Mouse (Mus musculus) adrenal gland, postnatal 14 days (tissue): Measurements from ENCODE around the gene Urm1. TPM values are rescaled to one million over a fixed set of nuclear protein-coding genes. Genes with fewer than 3 reads are reported as not detected.

ENCODE experiments used
- DNase-seq: peaks from one replicate; pipeline ENCODE4 v3.0.0; 2021; ENCODE audit warnings: mixed read lengths
- total RNA-seq: library from RNA; stranded (reverse); gene quantifications from 2 replicates; pipeline ENCODE4 v1.2.3, GENCODE M21; 2021

The Urm1 gene
- total RNA-seq, 1 experiment from 2014 or later, result 33.8 TPM

DNA sequence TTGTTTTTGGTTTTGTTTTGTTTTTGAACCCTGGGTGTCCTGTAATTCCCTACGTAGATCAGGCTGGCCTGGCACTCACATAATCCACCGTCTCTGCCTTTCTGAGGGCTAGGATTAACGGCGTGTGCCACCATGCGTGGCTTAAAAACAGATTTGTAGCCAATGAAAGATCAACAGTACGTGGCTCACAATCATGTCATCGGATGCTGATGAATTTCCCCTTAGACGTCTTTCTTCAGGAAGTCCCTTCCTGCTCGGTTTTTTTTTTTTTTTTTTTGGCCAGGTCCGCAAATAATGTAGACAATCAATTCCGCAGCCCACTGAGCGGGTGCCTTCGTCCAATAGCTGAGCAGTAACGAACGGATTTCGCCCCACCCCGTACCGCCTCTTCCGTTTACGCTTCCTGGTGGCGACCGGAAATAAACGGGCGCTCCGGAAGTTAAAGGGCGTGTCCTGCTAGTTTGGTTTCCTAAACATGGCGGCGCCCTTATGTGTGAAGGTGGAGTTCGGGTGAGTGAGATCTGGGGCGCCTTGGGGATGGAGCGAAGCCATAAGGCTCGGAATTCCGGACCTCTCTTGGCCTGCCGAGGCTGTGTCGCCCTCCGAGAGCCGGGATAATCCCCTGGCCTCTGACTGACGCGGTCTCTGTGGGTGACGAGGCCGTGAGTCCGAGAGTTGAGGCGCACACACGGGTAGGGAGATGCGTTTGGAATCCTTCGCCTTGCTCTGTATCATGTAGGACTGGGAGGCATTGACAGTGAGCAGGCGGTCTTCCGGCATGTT is 7.2 kb downstream of the Urm1 start:
- peak; percentile 96 for DNase-seq

DNA sequence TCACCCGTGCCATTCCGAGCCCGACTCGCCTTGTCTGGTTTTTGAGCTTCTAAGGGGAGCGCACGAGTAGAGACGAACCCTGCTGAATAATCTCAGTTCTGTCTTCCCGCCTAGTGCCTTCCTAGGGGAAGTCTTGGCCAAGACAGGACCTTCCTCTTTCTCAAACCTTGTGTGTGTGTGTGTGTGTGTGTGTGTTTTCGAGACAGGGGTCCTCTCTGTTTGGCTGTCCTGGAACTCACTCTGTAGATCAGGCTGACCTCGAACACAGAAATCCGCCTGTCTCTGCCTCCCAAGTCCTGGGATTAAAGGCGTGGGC is 7.8 kb downstream of the Urm1 start:
- no peak for DNase-seq

DNA sequence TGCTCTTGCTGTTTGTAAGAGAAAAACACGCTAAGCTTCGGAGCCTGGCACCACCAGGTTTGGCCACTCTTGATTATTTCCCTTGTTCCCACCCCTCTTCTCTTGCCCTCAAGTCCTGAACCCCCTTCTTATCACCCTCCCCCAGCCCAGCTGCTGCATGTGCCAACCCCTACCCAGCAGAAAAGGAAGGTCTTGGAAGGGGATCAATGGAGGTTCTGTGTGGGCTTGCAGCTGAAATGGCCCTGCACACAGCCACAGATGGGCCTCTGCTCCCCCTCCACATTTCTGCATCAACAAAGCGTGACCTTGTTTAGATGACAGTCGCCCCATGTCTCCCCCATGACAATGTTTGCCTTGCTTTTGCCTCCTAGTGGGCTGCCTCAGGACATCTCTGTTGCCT is 11.2 kb downstream of the Urm1 start:
- DNase-seq, result no peak

DNA sequence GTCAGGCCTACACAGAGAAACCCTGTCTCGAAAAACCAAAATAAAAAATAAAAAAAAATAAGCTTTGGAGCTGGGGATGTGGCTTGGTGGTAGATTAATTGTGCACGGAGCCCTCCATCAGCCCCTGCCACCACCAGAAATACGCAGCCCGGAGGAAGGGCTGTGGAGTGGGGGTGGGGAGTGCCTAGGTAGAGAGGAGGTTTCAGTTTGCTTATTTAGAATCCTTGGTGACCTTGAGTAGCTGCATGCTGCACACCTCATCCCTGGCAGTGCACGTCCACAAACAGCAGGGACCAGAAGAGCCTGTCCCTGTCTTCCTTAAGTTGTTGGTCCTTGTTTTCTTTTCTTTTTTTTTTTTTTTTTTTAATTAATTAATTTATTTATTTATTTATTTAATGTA is 13.9 kb downstream of the Urm1 start:
- no peak for DNase-seq

DNA sequence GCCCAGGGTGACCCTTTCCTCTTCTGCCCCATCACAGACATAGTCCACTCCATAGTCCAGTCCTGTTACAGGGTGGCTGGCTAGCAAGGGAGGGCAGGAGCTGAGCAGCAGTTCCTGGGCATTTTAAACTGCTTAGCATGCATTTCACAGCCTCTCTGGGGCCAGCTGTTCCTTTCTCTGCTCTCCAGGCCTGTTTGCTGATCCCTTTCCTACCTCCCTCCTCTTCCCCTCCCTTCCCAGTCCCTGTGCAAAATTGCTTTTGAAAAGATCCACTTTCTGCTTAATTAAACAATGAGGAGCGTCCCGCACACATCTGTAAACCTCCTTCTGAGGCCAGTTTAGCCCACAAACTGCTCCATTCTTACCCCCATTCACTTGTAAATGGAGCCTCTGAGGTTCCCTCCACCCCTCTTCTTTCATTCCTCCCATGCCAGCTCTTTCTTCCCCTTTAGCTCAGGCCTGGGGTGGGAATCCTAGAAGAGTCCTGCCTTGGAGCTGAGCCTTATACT is 15.6 kb downstream of the Urm1 start:
- no peak for DNase-seq

DNA sequence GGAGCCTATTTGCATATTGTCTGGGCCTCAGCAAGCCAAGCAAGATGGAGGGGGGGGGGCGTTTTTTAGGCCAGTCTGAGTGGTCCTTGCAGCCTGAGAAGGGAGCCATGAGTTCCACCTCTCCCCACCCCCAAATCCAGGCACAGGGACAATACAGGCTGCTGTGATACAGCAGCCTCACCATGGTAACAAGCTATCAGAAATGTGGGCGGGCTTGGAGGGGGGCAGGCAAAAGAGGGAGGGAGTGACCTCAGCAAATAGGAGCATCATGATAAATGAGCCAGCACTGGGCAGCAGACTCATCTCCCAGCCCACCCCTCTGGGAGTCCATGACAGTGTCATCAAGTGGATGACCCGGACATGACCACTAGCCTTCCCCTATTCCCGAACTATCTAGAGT is 19.6 kb downstream of the Urm1 start:
- no peak for DNase-seq

DNA sequence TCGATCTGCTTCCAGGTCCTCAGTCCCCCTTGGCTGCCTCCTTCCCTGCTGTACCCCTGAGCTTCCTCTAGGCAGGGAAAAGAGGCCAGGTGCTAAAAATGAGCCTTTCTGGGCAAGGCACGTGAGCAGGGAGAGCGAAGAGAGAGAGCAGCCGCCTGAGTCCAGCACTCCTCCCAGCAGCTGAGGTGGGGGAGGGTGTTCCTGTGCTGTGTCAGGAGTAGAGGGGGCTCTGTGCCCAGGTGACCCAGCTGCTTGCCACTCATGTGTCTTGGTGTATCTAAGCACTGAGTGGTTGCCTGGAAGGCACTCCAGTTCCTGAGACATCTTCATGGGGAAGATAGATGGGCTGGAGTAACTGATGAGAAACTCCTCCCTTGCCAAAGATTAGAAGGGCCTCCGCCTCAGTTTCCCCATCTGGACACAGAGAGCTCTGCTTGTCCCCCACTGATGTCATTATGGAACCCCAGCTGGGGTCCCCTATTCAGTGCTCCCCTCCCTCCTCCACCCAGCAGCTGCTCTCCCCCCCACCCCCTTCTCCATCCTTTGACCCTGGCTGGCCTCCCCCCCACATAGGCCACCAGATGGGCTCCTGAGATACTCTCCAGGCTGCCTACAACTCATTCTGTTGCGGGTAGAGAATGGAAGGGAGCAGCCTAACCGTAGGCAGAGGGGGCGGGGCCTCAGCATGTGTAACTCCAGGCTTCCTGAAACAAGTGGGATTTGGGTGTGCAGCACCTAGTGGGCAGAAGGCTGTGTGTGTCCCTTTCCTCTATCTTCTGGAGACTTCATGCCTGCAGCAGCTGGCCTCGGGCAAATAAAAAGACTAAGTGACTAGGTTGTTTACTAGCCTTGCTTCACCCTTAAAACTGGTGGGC is 23.6 kb downstream of the Urm1 start:
- DNase-seq, result no peak

DNA sequence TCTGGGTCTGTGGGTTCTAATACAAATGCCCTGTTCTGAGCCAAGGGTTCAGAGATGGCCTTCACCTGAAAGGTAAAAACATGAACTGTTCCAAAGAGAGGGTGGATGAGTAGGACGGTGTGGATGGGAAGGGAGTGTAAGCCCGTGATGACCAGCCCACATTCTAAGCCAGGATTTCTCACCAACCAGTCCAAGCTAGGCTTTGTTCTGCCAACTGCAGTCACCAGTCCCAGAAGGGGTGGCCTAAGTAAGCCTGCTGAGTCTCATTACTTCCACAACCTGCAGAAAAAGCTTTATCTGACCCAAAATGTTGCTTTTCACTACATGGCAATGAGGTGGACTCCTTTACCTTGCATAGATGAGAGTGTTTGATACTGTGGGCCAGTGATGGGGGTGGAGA is 24.2 kb downstream of the Urm1 start:
- DNase-seq, result no peak

DNA sequence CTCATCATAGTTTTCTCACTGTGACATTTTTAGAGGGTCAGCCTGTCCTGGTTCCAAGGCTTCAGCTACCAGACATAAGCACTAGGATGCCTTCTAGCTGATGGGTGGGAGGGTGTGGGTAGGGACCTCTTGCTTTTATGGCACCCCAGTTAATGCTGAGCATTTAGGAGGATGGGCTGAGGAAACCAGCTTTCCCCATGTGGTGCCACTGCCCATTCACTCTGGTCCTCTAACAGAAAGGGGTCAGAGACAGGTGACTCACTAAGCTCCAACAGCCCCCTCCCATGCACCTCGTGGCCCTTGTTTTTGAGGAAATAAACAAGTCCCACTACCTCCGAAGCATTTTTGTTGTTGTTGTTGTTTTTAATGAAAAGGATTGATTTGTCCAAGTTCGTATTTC is 24.8 kb downstream of the Urm1 start:
- no peak for DNase-seq

DNA sequence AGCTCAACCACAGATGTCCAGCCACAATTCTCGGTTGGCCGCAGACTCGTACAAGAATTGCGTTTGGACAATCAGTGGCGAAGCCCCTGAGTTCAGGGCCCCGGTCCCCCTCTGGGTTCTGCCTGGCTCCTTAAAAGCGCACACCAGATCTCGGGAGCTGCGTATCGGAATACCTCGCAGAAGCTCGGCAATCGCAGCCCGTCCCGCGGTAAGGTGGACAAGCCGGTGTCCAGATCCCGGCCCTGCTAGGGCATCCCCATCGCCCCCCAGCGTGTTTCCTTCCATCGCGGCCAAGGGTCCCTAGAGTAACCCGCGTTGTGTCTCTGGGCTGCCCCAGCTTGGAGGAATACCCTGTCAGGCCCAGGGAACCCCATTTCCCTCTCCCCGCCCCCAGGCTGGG is 25.8 kb downstream of the Urm1 start:
- no peak for DNase-seq

DNA sequence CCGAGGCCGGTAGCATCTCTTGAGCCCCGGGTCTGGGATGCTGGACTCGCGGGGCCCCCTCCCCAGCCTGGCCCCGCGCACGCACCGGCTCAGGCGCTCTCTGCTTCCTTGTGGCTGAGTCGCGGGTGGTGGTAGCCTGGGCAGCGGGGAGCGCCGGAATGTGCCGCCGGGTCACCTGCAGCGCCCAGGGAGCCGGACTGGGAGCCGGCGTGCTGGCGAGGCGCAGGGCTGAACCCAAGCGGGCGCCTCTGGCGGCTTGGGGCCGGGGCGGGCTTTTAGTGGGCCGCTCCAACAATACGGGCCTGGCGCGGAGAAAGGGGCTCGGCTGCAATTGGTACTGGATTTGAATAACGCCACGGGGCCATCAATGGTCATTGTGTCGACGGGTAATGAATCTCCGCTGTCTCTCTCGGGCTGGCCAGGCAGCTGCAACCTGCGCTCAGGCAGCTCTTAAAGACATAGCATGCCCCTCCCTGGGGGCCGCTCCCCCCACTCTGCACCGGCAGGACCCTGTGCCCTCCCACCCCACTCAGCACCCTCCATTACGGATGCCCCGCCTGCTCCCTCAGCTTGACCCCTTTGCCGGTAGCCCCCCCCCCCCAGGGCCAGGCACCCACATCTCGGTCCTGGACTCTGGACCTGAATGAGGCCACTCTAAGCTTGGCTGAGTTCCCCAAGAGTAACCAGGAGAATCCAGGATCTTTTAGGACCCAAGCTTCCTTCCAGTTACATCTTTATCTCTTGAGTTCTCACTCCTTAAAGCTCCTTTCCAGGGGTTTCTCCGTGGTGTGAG is 26.4 kb downstream of the Urm1 start:
- DNase-seq, result no peak

DNA sequence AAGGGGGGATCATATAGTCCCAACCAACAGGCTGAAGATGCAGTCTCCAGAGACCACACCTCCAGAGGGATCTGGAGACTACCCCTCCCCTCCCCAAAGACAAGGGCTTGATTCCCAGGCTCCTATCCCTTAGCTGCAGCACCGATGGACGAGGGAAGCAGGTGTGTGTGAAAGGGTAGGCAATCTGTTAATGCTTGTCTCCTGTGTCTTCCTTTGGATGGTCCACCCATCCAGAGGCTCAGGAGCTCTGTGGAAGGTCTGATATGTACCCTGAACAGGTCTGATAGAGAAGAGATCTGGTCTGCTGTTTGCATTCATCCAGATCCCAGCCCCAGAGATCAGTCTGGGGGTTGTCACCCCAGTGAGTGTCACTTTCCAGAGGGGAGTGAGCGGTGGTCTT is 27.0 kb downstream of the Urm1 start:
- DNase-seq, result no peak

DNA sequence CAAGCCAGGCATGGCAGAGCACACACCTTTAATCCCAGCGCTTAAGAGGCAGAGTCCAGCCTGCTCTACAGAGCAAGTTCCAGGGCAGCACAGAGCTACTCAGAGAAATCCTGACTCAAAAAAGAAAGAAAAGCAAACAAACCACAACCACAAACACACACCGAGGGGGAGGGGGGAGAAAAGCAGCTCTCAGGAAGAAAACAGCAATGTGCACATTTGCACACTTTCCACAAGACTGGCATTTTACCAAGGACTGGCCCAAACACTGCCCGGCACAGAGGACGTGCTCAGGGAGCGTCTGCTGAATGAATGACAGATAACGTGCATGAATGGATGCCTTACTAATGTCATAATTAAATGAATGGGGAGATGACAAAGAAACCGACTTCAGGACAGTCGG is 29.2 kb downstream of the Urm1 start:
- DNase-seq, result no peak

DNA sequence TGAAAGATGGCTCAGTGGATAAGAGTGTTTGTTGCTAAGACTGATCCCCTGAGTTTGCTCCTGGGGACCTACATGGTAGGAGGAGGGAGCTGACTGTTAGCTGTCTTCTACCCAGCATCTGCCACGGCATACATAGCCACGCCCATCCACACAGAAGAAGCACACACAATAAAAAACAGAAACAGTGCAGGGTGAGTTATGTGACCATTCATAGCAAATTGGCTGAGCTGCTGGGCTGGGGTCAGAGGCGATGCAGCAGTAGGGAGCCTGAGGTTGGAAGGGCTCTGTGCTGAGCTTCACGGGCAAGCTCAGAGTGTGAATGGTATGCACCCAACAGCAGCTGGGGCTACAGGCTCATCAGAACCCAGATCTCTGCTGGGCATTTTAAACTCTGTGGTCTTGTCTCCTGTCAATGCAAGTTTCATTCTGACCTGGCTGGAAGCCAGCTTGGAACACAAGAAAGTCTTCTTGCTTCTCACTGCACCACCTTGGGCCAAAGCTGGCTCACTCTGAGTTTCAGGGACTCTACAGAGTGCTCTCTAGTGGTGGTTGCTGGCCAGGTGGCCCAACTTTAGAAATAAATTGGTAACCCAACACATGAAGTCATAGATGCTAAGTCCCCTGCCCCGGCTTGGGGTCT is 30.1 kb downstream of the Urm1 start:
- no peak for DNase-seq

DNA sequence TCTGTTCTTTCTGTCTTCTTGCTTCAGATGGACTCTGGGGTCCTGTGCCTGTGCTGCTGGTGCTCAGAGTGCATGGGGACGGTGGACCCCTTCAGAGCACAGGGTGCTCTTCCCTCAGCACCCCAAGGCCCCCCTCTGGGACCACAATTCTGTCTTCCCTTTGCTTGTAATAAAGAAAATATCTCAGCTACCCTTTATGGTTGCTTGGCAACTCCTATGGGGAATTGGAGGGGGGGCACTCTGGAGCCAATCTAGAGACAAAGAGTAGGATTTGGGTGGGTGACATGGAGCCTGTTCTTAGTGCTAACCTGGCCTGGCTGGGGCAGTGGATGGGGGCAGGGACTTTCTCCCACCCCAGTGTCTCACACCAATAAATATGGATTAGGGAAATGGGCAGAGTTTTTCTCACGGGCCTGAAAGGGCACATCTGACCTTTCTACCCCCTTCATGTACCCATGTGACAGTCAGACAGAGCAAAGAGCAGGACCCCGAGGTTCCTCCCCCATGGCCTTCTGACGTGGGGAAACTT is 33.1 kb downstream of the Urm1 start:
- DNase-seq, result no peak

DNA sequence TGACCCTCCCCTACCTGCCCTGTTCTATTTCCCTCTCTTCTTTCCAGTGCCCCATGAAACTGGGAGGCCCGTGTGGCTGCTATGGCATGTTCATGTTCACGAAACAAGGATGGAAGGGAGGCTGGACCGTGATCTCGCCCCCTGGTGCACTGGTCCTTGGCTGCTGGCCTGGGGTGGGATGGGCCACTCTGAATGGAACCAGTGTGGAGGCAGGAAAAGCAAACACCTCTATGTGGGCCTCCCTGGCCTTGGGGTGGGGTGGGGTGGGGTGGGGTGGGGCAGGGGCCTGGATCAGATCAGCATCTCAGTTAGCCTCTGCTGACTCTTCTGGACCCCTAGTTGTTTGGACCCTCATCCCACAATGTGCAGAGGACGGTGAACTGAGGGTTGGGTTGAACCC is 33.9 kb downstream of the Urm1 start:
- no peak for DNase-seq

DNA sequence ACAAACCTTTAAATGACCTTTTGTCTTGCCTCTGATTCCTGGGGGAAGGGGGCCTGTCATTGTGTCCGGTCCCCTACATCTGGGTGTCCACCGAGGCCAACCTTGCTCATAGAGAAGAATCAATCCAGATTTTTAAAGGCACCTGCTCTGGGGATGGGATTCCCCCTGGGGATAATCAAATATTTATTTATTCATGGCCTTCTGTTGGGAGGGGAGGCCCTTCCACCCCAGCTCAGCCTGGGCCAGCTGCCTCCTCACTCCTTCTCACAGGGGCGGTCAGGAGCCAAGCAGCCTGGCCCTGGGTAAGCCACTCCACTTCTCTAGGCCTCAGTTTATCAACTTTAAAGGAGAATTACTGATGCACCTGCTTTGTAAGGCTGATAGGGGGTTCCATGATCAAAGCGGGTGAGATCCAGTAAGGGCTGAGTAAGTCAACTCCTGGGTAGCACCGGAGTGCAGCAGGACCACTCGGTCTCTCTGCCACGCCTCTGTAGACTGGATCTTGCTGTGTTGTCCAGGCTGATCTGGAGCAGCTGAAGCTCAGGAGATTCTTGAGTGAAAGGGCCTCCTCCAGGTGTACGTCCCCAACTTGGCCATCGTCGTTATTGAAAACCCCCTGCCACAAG is 35.8 kb downstream of the Urm1 start:
- no peak for DNase-seq

DNA sequence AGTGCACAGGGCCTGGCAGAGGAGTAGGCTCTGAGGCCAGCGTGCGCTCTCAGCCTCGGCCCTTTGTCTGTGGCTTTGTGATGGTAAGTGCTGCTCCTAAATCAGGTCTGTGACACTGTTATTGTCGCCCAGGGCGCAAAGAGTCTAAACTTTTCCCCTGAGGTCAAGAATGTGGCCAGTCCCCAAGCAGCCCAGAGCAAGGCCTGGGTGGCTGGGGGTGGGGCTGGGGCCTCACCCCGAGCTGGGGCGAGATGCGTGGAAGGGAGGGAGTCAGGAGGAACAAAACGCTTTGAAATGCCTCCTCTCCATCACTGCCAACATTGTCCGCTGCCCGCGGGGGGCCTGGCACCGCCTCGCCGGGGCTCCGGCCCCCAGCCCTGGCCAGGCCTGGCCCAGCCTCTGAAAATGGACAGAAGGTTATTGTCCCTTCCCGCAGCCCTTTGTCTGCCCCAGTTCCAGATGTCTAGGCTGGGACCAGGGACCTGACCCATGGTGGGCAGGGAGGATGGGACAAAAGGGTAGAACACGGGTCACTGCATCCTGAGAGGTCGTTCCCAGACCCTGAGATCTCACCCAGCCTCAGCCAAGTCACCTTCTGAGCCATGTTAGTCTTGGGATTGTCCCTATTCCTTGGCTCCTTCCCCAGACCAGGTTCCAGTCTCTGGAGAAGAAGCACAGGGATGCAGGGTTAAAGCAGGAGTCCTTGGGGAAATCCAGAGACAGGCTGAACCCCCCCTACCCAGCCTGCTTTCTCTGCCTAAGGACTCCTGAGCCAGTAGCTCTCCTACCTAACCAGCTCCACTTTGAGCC is 36.8 kb downstream of the Urm1 start:
- no peak for DNase-seq

DNA sequence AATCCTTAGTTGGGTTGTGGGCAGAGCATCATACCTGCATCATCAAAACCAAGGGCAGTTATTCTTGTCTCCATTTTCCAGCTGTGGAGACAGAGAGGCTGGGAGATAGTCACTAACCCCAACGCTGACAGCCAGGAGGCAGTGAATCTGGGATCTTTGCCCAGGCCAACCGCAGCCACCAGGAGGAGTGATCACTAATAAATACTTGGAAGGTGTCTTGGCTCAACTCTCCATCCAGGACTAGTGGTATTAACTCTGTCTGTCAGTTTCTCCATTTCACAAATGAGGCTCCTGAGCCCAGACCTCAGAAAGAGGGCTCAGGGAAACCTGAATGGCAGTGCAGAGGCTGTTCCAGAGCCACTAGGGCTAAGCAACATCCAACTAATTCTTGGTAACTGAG is 37.5 kb downstream of the Urm1 start:
- no peak for DNase-seq

DNA sequence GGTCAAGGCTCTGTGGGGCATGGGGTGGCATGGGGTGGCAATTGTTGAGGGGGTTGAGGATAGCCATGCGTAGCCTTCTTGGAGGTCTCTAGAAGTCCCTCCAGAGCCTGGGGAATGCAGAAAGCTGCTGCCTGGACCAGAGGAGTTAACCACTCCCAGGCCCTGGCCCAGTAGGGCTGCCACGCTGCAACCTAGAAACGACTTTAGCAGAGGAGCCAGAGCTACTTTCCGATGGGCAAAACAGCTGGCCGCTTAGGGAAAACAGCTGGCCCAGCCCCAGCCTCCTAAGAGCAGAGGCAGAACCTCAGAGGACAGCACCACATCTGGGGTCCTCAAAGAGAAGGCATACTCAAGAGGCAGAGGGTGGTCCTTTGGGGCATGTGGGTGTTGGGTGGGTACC is 38.1 kb downstream of the Urm1 start:
- no peak for DNase-seq
